Comparison of ENCODE assay signal across 20 mouse cellular contexts in genomic region chr10:121294471-121294870, GRCm38 (mm10). TPM values are rescaled to one million over a fixed set of nuclear protein-coding genes. Genes with fewer than 3 reads are reported as not detected.
DNase-seq lines count a peak whose midpoint lies in the region; ATAC-seq and TF ChIP-seq lines count a peak whose summit lies in the region.
"Had no signal": no experiment of that assay in that cellular context is flagged by ENCODE, and none has a peak within 500 bp of the region (broad histone marks: within the 10 kb centered on the region; RNA-seq: fewer than 3 reads in every experiment).

No protein-coding gene starts in this region.

- TF ChIP-seq CTCF in MEL (IDR thresholded peaks at IDR 0.05 in 2 of 3, conservative IDR thresholded peaks at IDR 0.05 in 1 of 3; ENCODE audit: control insufficient read depth in 1 of 3, insufficient read depth in 1 of 3, low read depth in 2 of 3, low read length in 3 of 3, poor library complexity in 1 of 3, severe bottlenecking in 1 of 3) = no peak
- 0 out of 2 replicates have a peak, but pooled peaks have one; percentile 3 for TF ChIP-seq CTCF in stomach, postnatal 0 days (IDR thresholded peaks at IDR 0.05; ENCODE audit: low read depth)

- no peak for ATAC-seq in kidney, embryonic 14.5 days (ENCODE audit: low FRiP score, low TSS enrichment)
- ATAC-seq in megakaryocyte, adult 5-6 weeks (ENCODE audit: poor library complexity, severe bottlenecking) = no peak
- no peak for ATAC-seq in stomach, postnatal 0 days (ENCODE audit: low FRiP score, low TSS enrichment)
- no peak for ATAC-seq in megakaryocyte-erythroid progenitor cell, adult 5-6 weeks (replicated peaks; ENCODE audit: low FRiP score, low TSS enrichment, poor library complexity, severe bottlenecking)
- ATAC-seq: intestine, embryonic 16.5 days had no signal

- no peak overlapping the region for H3K4me2 ChIP-seq in kidney, embryonic 14.5 days (replicated peaks; ENCODE audit: low read depth, low read length)
- no peak overlapping the region for H3K4me2 ChIP-seq in stomach, postnatal 0 days (replicated peaks; ENCODE audit: low read depth)
- H3K4me2 ChIP-seq: forebrain, embryonic 12.5 days; hindbrain, embryonic 15.5 days; liver, embryonic 15.5 days; midbrain, embryonic 12.5 days; neural tube, embryonic 12.5 days had no signal

- no peaks in the 10 kb centered on the region for H3K36me3 ChIP-seq in kidney, embryonic 14.5 days (ENCODE audit: control insufficient read depth, insufficient read depth, low read length)
- no peaks in the 10 kb centered on the region for H3K36me3 ChIP-seq in megakaryocyte, embryonic 14.5 days (replicated peaks; ENCODE audit: low read length)
- peaks cover 0 to 5% of the 10 kb centered on the region in 2 experiments; a peak in 1 of 4 replicates for H3K36me3 ChIP-seq in MEL (ENCODE audit: control insufficient read depth in 1 of 2, insufficient read depth in 2 of 2, low read length in 2 of 2)
- H3K36me3 ChIP-seq in stomach, postnatal 0 days (ENCODE audit: control insufficient read depth, insufficient read depth, low read length) = no peaks in the 10 kb centered on the region
- H3K36me3 ChIP-seq: G1E; liver, embryonic 15.5 days had no signal

- TF ChIP-seq POLR2A in MEL (IDR thresholded peaks at IDR 0.05; ENCODE audit: control insufficient read depth in 1 of 2, insufficient read depth in 1 of 2, low read depth in 1 of 2, low read length in 2 of 2, poor library complexity in 1 of 2) = no peak

- H3K27me3 ChIP-seq in kidney, embryonic 14.5 days (ENCODE audit: control insufficient read depth, insufficient read depth, low read length) = no peaks in the 10 kb centered on the region
- H3K27me3 ChIP-seq in megakaryocyte, embryonic 14.5 days (replicated peaks) = peaks cover 15% of the 10 kb centered on the region
- no peaks in the 10 kb centered on the region for H3K27me3 ChIP-seq in MEL (ENCODE audit: control insufficient read depth in 1 of 2, insufficient read depth in 2 of 2, low read length in 2 of 2)
- H3K27me3 ChIP-seq in stomach, postnatal 0 days (ENCODE audit: control insufficient read depth, insufficient read depth, low read length) = no peaks in the 10 kb centered on the region
- H3K27me3 ChIP-seq: hindbrain, embryonic 15.5 days; liver, embryonic 15.5 days; neural tube, embryonic 12.5 days had no signal

- TF ChIP-seq EP300 in MEL (IDR thresholded peaks at IDR 0.05; ENCODE audit: low read depth in 1 of 2, low read length in 2 of 2) = no peak
- no peak for TF ChIP-seq EP300 in stomach, postnatal 0 days (optimal IDR thresholded peaks at IDR 0.05)

- no peak overlapping the region; the same call in 1 of the 2 replicates for H3K27ac ChIP-seq in kidney, embryonic 14.5 days (ENCODE audit: low read depth, low read length)
- H3K27ac ChIP-seq in MEL (ENCODE audit: control insufficient read depth, low read depth, low read length) = 0 out of 2 replicates have a peak overlapping the region, but pooled peaks have one; percentile 14
- no peak overlapping the region for H3K27ac ChIP-seq in stomach, postnatal 0 days (replicated peaks)
- H3K27ac ChIP-seq: forebrain, embryonic 12.5 days; gastrocnemius, adult 2 months; hindbrain, embryonic 15.5 days; liver, embryonic 15.5 days; midbrain, embryonic 12.5 days; neural tube, embryonic 12.5 days had no signal

- WGBS in kidney, embryonic 14.5 days = 79% methylated on average over 16 of the region's 16 CpGs
- WGBS in stomach, postnatal 0 days = 80% methylated on average over 16 of the region's 16 CpGs

- no peaks in the 10 kb centered on the region for H3K4me1 ChIP-seq in kidney, embryonic 14.5 days (ENCODE audit: control insufficient read depth, insufficient read depth, low read length)
- peaks cover 32% of the 10 kb centered on the region for H3K4me1 ChIP-seq in megakaryocyte, embryonic 14.5 days
- H3K4me1 ChIP-seq in MEL (ENCODE audit: control insufficient read depth in 1 of 2, insufficient read depth in 2 of 2, low read length in 2 of 2) = peaks cover 0 to 4% of the 10 kb centered on the region in 2 experiments; a peak in 1 of 4 replicates
- no peaks in the 10 kb centered on the region for H3K4me1 ChIP-seq in stomach, postnatal 0 days (replicated peaks; ENCODE audit: control insufficient read depth, insufficient read depth)

- no peak for TF ChIP-seq RAD21 in MEL (IDR thresholded peaks at IDR 0.05; ENCODE audit: low read depth, low read length)

- no peaks in the 10 kb centered on the region for H3K79me2 ChIP-seq in MEL (ENCODE audit: control insufficient read depth, insufficient read depth, low read length, poor library complexity)

- H3K4me3 ChIP-seq in kidney, embryonic 14.5 days (ENCODE audit: low read length) = no peak overlapping the region
- peak overlapping the region; percentile 42 for H3K4me3 ChIP-seq in megakaryocyte, embryonic 14.5 days (replicated peaks)
- H3K4me3 ChIP-seq in MEL (ENCODE audit: control insufficient read depth in 1 of 2, insufficient read depth in 1 of 2, low read depth in 2 of 2, low read length in 2 of 2) = no peak overlapping the region
- no peak overlapping the region for H3K4me3 ChIP-seq in stomach, postnatal 0 days (ENCODE audit: low read depth, low read length)
- H3K4me3 ChIP-seq: forebrain, embryonic 12.5 days; gastrocnemius, adult 2 months; hindbrain, embryonic 15.5 days; liver, embryonic 15.5 days; midbrain, embryonic 12.5 days; neural tube, embryonic 12.5 days had no signal

- H3K9ac ChIP-seq in kidney, embryonic 14.5 days (ENCODE audit: low read depth, low read length) = no peak overlapping the region
- no peak overlapping the region for H3K9ac ChIP-seq in MEL (ENCODE audit: control insufficient read depth, low read depth, low read length, poor library complexity, severe bottlenecking)
- H3K9ac ChIP-seq in stomach, postnatal 0 days (ENCODE audit: low read length) = no peak overlapping the region
- H3K9ac ChIP-seq: forebrain, embryonic 12.5 days; hindbrain, embryonic 15.5 days; liver, embryonic 15.5 days; midbrain, embryonic 12.5 days; neural tube, embryonic 12.5 days had no signal

- DNase-seq in kidney, adult 9 months = peak; percentile 33
- DNase-seq in MEL (ENCODE audit: low read depth, low spot score) = no peak
- DNase-seq in stomach, postnatal 0 days (ENCODE audit: low spot score) = no peak
- DNase-seq: adrenal gland, postnatal 25 days; cerebellum, postnatal 36 days; gastrocnemius, adult 2 months; heart, postnatal 4 days; kidney, postnatal 14 days; left cerebral cortex, postnatal 4 days had no signal

- H3K9me3 ChIP-seq in kidney, embryonic 14.5 days (ENCODE audit: control insufficient read depth, low read length) = no peaks in the 10 kb centered on the region
- peaks cover 4% of the 10 kb centered on the region for H3K9me3 ChIP-seq in megakaryocyte, embryonic 14.5 days
- H3K9me3 ChIP-seq in MEL (replicated peaks; ENCODE audit: insufficient read depth, low read length) = no peaks in the 10 kb centered on the region
- H3K9me3 ChIP-seq in stomach, postnatal 0 days (ENCODE audit: control insufficient read depth, low read length) = no peaks in the 10 kb centered on the region
- H3K9me3 ChIP-seq: forebrain, embryonic 12.5 days; hindbrain, embryonic 15.5 days; liver, embryonic 15.5 days; midbrain, embryonic 12.5 days; neural tube, embryonic 12.5 days had no signal

TF ChIP-seq in MEL, 35 proteins besides CTCF, POLR2A, EP300 and RAD21:
- TF ChIP-seq ZKSCAN1 (IDR thresholded peaks at IDR 0.05; ENCODE audit: low read depth, low read length) = no peak
- TF ChIP-seq MAFK (IDR thresholded peaks at IDR 0.05; ENCODE audit: borderline replicate concordance, low read depth, low read length) = no peak
- no peak for TF ChIP-seq UBTF (IDR thresholded peaks at IDR 0.05; ENCODE audit: borderline replicate concordance, insufficient read depth, low read depth, low read length)
- TF ChIP-seq POLR2AphosphoS5 (IDR thresholded peaks at IDR 0.05; ENCODE audit: borderline replicate concordance, low read depth, low read length) = no peak
- no peak for TF ChIP-seq SIN3A (IDR thresholded peaks at IDR 0.05; ENCODE audit: low read length)
- TF ChIP-seq MEF2A (IDR thresholded peaks at IDR 0.05; ENCODE audit: extremely low read depth, insufficient replicate concordance, low read depth, low read length, poor library complexity, severe bottlenecking) = no peak
- TF ChIP-seq TCF12 (IDR thresholded peaks at IDR 0.05; ENCODE audit: low read depth, low read length) = no peak
- no peak for TF ChIP-seq ZNF384 (IDR thresholded peaks at IDR 0.05; ENCODE audit: low read depth, low read length)
- no peak for TF ChIP-seq MYB (IDR thresholded peaks at IDR 0.05; ENCODE audit: low read depth, low read length)
- no peak for TF ChIP-seq SMC3 (IDR thresholded peaks at IDR 0.05; ENCODE audit: low read depth, low read length)
- no peak for TF ChIP-seq POLR2AphosphoS2 (IDR thresholded peaks at IDR 0.05; ENCODE audit: low read length)
- TF ChIP-seq MAZ (IDR thresholded peaks at IDR 0.05; ENCODE audit: low read depth, low read length) = no peak
- no peak for TF ChIP-seq ZMIZ1 (IDR thresholded peaks at IDR 0.05; ENCODE audit: low read depth, low read length)
- TF ChIP-seq KAT2A (conservative IDR thresholded peaks at IDR 0.05; ENCODE audit: low read depth, low read length) = no peak
- TF ChIP-seq ELF1 (IDR thresholded peaks at IDR 0.05; ENCODE audit: low read depth, low read length) = no peak
- no peak for TF ChIP-seq BHLHE40 (IDR thresholded peaks at IDR 0.05; ENCODE audit: borderline replicate concordance, low read depth, low read length)
- no peak for TF ChIP-seq NRF1 (IDR thresholded peaks at IDR 0.05; ENCODE audit: insufficient read depth, low read depth, low read length, poor library complexity, severe bottlenecking)
- no peak for TF ChIP-seq HCFC1 (IDR thresholded peaks at IDR 0.05; ENCODE audit: low read depth, low read length)
- no peak for TF ChIP-seq GABPA (IDR thresholded peaks at IDR 0.05; ENCODE audit: low read depth, low read length)
- no peak for TF ChIP-seq MAX (IDR thresholded peaks at IDR 0.05; ENCODE audit: low read length)

RNA-seq across cellular contexts. Expression of gene Tbc1d30, which starts 56.6 kb away (rescaled TPM):
- polyA plus RNA-seq in kidney, embryonic 14.5 days (2014; fragmentation: Nextera tagmentation; extraction: Ambion mirVana) = 0.60 and 0.76 TPM in 2 replicates
- polyA plus RNA-seq in megakaryocyte, embryonic 14.5 days (2012; ENCODE audit: insufficient read depth, low replicate concordance) = not detected in 2 replicates
- total RNA-seq in megakaryocyte, adult 5-6 weeks (2015) = 0.23 and 0.42 TPM in 2 replicates
- 0.40 and 1.8 TPM in 2 replicates for total RNA-seq in megakaryocyte, adult 5-6 weeks (2017)
- total RNA-seq in MEL (2012; rRNA removed) = 0.29 and 0.35 TPM in 2 replicates
- 1 to 10 TPM in 1 of 2 experiments, not detected in 1; 2.1 TPM for polyA plus RNA-seq in MEL (2012; ENCODE audit: insufficient read depth in 1 of 2, insufficient read length in 2 of 2, low read depth in 1 of 2, low replicate concordance in 2 of 2, missing spikeins in 1 of 2)
- polyA plus RNA-seq in stomach, postnatal 0 days (2015; fragmentation: Nextera tagmentation; extraction: Ambion mirVana) = 3.8 and 4.1 TPM in 2 replicates
- total RNA-seq in megakaryocyte-erythroid progenitor cell, adult 5-6 weeks (2014; fragmentation: Nextera tagmentation) = 0.57 TPM in 1 of 2 replicates, not detected in the other
- total RNA-seq in megakaryocyte-erythroid progenitor cell, adult 5-6 weeks (2017) = 0.57 TPM in 1 of 2 replicates, not detected in the other
- polyA plus RNA-seq: G1E had no signal
